Mouse (Mus musculus) mammary gland, adult 2 months (tissue): ENCODE measurements around the gene Dpep1. TPM values are rescaled to one million over a fixed set of nuclear protein-coding genes. Genes with fewer than 3 reads are reported as not detected.

ENCODE experiments used
- polyA plus RNA-seq: library from polyadenylated mRNA; depleted of rRNA; stranded (reverse); fragments of >200 nt; gene quantifications from 2 replicates; pipeline ENCODE4 v1.2.3, GENCODE M21; 2012; ENCODE audit warnings: low replicate concordance; rRNA removed

Gene Dpep1
- polyA plus RNA-seq: 153 and 226 TPM in 2 replicates

DNA sequence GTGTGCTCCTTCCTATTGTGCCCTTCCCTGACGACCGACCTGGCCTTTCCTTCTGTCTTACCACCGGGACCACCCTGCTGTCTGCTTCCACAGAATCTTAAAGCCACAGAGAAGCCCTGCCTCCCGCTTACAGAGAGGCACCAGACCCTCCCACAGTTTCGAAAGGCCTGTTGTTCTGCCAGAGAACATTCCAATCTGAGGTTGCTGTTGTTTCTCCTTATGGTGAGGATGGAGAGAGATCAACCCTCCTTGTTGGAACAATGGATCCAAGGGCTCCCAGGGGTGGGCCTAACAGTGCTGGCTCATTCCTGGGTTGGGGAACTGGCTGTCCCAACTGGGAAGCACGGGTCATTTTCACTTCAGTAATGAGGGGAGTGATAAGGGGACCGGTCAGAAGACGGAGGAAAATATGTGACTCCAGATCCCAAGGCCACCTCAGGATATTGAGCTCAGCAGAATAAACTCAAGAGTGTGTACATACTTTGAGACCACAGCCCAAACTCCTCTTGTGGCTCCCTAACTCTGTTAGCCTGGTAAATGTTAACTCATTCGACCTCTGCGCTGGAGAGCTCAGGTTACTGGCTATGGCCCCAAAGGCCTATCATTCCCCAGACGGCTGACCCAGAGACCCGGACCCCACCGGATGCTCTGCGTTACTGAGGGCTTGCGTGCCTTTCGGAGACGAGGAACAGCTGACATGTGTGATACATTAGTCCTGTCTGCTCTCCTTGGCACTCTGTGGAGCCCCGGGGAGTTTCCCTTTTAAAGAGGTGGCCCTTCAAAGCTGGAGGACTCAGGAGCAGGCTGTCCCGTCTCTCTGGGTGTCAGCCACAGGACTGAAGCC, at the start of gene Dpep1:
TSS of gene Dpep1 (plus strand) at position 677 of the 844 bp plus-strand sequence.

DNA sequence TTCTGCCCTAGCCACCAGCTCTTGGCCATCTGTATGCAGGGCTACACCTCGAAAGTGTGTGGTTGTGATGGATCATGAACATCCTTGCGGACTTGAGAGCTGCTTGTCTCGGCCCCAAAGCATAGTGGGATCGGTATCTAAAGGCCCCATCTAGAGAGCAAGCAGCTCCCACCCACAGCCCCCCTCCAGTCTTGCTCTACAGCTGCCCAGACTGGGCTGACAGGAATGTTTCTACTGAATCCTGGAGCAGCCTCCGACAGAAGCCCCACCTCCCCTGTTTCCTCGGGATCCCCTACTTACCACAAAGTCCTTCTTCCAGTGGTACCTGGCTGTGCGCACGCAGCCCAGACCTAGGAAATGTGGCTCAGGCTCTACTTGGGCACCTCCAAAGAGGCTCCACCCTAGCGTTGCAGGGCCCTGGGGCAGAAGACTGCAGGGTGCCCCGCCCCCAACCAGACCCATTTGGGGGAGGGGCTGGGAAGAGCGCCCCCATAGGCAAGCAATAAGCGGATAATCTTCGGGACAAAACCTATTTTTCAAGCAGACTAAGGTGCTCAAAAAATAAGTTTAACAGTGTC, 28.1 kb upstream of the Dpep1 start, which contains the start of gene Sult5a1:
TSS of gene Sult5a1 (minus strand) at position 428 of the 578 bp plus-strand sequence.

DNA sequence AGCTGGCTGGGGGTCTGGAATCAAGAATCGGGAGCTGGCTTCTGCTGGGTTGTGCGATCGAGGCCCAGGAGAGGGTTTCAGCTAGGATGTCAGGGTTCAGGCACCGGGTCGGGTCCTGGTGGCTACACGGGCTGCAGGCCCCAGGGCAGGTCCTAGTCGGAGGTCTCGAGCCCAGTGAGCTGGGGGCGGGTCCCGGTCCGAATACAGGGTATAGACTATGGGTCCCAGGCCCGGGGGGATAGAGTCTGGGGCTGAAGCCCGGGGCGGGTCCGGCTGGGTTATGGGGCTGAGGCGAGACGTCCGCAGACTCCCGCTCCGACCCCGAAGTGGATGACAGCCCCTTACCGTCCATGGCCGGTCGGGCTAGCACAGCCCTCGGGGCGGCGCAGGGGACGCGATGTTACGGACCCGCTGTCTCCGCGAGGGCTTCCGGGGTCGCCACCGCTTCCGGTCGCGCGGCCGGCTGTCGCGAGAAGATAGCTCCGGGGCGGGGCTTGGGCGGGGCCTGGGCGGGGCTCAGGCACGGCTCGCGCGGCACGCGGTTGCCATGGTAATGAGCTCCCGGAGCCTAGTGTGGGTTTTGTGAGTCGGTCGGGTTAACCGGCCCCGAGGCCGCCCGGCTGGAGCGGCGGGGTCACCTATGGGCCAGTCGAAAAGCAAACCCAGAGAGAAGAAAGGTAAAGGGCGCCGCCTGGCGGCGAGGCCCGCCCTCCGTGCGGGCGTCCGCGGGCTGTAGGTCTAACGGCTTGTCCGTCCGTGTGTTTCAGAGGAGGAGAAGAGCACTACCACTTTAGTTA, 26.5 kb downstream of the Dpep1 start, which contains the start of the genes Chmp1a and Spata33:
TSS of gene Chmp1a (minus strand) at position 443 of the 797 bp plus-strand sequence.
TSS of gene Spata33 (plus strand) at position 512 of the 797 bp plus-strand sequence.

DNA sequence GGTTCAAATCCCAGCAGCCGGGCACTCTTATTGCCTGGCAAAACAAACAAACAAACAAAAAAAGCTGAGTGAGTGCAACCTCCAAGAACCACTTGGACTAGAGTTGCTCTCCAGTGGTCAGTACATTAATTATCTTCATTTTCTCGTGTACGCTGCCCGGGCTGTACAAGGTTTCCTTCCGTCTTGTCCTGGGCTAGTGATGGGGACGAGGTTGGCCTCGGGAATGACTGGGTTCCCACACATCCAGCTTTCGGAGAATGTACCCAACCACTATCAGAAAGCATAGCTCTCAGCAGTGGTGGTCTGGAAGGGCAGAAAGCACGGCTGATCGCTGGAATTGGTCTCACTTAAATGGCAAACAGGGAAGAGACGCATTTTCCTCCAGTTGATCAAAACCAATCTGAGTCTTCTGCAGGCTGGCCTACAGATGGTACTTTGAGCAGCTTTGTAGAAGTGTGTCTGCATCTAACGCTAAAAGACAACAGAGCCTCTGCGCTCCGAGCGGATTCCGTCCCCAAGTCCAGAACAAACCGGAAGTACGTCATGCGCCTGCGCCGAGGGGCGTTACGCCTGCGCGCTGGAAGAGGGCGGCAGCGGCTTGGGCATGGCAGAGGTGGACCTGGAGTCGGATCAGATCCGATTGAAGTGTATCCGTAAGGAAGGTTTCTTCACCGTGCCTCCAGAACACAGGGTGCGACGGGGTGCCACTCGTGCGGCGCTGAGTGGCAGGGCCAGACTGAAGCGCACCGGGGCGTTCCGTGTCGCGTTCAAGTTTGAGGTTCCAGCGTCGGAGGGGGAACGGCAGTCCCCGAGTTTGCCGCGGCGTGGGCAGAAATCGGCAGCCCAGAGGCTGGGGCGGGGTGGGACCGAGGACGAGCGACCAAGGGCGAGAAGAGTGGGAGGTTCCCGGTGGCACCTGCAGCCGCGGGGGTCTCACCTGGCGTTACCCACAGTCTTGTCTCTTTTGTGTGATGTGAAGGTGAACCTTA, 38.5 kb downstream of the Dpep1 start, which contains the start of gene Cdk10:
TSS of gene Cdk10 (plus strand) at position 565 of the 989 bp plus-strand sequence.

GRCm38 (mm10) chr8:123235520-123236497, 49.8 kb downstream of the Dpep1 start, which contains the start of gene Spata2l:
Gene Spata2l (minus strand): TSS chr8:123236233.

Other genes with a start within 250 kb of the Dpep1 start
- gene Ankrd11, start 144.0 kb upstream of the Dpep1 start, polyA plus RNA-seq: 49.8 and 63.0 TPM in 2 replicates
- 92.9 and 140 TPM in 2 replicates for gene Spg7, start 123.3 kb upstream of the Dpep1 start, polyA plus RNA-seq
- 1,523 and 4,714 TPM in 2 replicates for gene Rpl13, start 83.9 kb upstream of the Dpep1 start, polyA plus RNA-seq
- 2.7 and 3.4 TPM in 2 replicates for gene Cpne7, start 68.9 kb upstream of the Dpep1 start, polyA plus RNA-seq
- gene Sult5a1, start 27.9 kb upstream of the Dpep1 start, polyA plus RNA-seq: 13.0 and 32.0 TPM in 2 replicates
- 101 and 105 TPM in 2 replicates for gene Chmp1a, start 26.5 kb downstream of the Dpep1 start, polyA plus RNA-seq
- 0.73 and 1.2 TPM in 2 replicates for gene Spata33, start 26.6 kb downstream of the Dpep1 start, polyA plus RNA-seq
- gene Cdk10, start 38.6 kb downstream of the Dpep1 start, polyA plus RNA-seq: 59.7 and 68.5 TPM in 2 replicates
- 9.0 and 19.4 TPM in 2 replicates for gene Spata2l, start 50.0 kb downstream of the Dpep1 start, polyA plus RNA-seq
- 29.7 and 44.2 TPM in 2 replicates for gene Zfp276, start 68.0 kb downstream of the Dpep1 start, polyA plus RNA-seq
- gene Vps9d1, start 68.1 kb downstream of the Dpep1 start, polyA plus RNA-seq: 84.1 and 191 TPM in 2 replicates
- gene Fanca, start 132.3 kb downstream of the Dpep1 start, polyA plus RNA-seq: 10.7 and 17.3 TPM in 2 replicates
- gene Spire2, start 146.5 kb downstream of the Dpep1 start, polyA plus RNA-seq: 2.0 and 2.3 TPM in 2 replicates
- 170 and 237 TPM in 2 replicates for gene Tcf25, start 187.5 kb downstream of the Dpep1 start, polyA plus RNA-seq
- gene Mc1r, start 220.9 kb downstream of the Dpep1 start, polyA plus RNA-seq: not detected in 2 replicates
- gene Tubb3, start 225.2 kb downstream of the Dpep1 start, polyA plus RNA-seq: 1.5 TPM in 2 replicates
- gene Def8, start 237.3 kb downstream of the Dpep1 start, polyA plus RNA-seq: 29.8 and 38.0 TPM in 2 replicates